Mouse (Mus musculus): ENCODE data around the gene M6pr.
A peak's percentile ranks its signal among the peaks of the same experiment; 100 is the strongest.
"Not testable (repeated sequence)": the region's sequence is repeated elsewhere in the genome, so short reads cannot be mapped to it uniquely, and the experiment has no call there.

The M6pr gene

GRCm38 (mm10) chr6:122340349-122341000 lies 32.0 kb downstream of the M6pr start, which contains the start of gene Phc1:
Phc1 (minus strand) TSS chr6:122340561.
- peak in 1 of 2 experiments; percentile 8 for DNase-seq (ENCODE audit: low spot score in 2 of 2)

- DNase-seq (ENCODE audit: low spot score in 2 of 2) = peak in 1 of 2 experiments; percentile 16
Measured at GRCm38 (mm10) chr6:122341038-122341810, 32.7 kb downstream of the M6pr start.

GRCm38 (mm10) chr6:122342125-122342524 lies 33.6 kb downstream of the M6pr start:
- DNase-seq (ENCODE audit: low spot score in 2 of 2) = no peak

- DNase-seq (ENCODE audit: low spot score in 2 of 2) = no peak
Measured at GRCm38 (mm10) chr6:122343719-122344118, 35.2 kb downstream of the M6pr start.

GRCm38 (mm10) chr6:122344386-122345116 lies 36.0 kb downstream of the M6pr start:
- DNase-seq (ENCODE audit: low spot score in 2 of 2) = no peak

- DNase-seq (ENCODE audit: low spot score in 2 of 2) = no peak
Measured at GRCm38 (mm10) chr6:122345731-122346130, 37.2 kb downstream of the M6pr start.

- DNase-seq (ENCODE audit: low spot score in 2 of 2) = no peak
Measured at GRCm38 (mm10) chr6:122346399-122346798, 37.9 kb downstream of the M6pr start.

- not testable (repeated sequence) for DNase-seq (ENCODE audit: low spot score in 2 of 2)
Measured at GRCm38 (mm10) chr6:122347326-122347725, 38.8 kb downstream of the M6pr start.

- DNase-seq (ENCODE audit: low spot score in 2 of 2) = no peak
Measured at GRCm38 (mm10) chr6:122355909-122356308, 47.4 kb downstream of the M6pr start.

- no peak for DNase-seq (ENCODE audit: low spot score in 2 of 2)
Measured at GRCm38 (mm10) chr6:122357089-122357488, 48.6 kb downstream of the M6pr start.

GRCm38 (mm10) chr6:122365706-122366105 lies 57.2 kb downstream of the M6pr start:
- no peak for DNase-seq (ENCODE audit: low spot score in 2 of 2)

GRCm38 (mm10) chr6:122366287-122366686 lies 57.8 kb downstream of the M6pr start:
- DNase-seq (ENCODE audit: low spot score in 2 of 2) = no peak

- DNase-seq (ENCODE audit: low spot score in 2 of 2) = no peak
Measured at GRCm38 (mm10) chr6:122366976-122367375, 58.5 kb downstream of the M6pr start.
